Mouse (Mus musculus): ENCODE measurements around the gene Rbp1.

GRCm38 (mm10) chr9:98407771-98408170, 15.0 kb upstream of the Rbp1 start:
- TF ChIP-seq CTCF (IDR thresholded peaks at IDR 0.05; ENCODE audit: extremely low read depth, insufficient read depth, low read length) (no peak), POLR2A (IDR thresholded peaks at IDR 0.05; ENCODE audit: extremely low read depth, insufficient read depth, low read length) (no peak)

Data from cortical plate, adult 2 months (tissue).